Mouse (Mus musculus) CD8-positive naive resting alpha-beta T cell, adult 2 months (primary cell): Measurements from ENCODE around the gene Fcgr4.
"Not testable (repeated sequence)": the region's sequence is repeated elsewhere in the genome, so short reads cannot be mapped to it uniquely, and the experiment has no call there.

Source experiments
- DNase-seq, 2 experiments: peaks; one replicate each; pipeline ENCODE4 v3.0.0; 2022; ENCODE audit warnings: low read depth in 2 of 2, low spot score in 2 of 2

Fcgr4 gene

GRCm38 (mm10) chr1:171050774-171051173 is 32.1 kb downstream of the Fcgr4 start:
- no peak for DNase-seq

GRCm38 (mm10) chr1:171053305-171053704 is 34.6 kb downstream of the Fcgr4 start:
- DNase-seq = no peak

- no peak for DNase-seq
Observed at GRCm38 (mm10) chr1:171057253-171057652, 38.5 kb downstream of the Fcgr4 start.

GRCm38 (mm10) chr1:171059203-171059602 is 40.5 kb downstream of the Fcgr4 start:
- no peak for DNase-seq

- DNase-seq = no peak
Observed at GRCm38 (mm10) chr1:171060392-171060791, 41.7 kb downstream of the Fcgr4 start.

- DNase-seq = no peak
Observed at GRCm38 (mm10) chr1:171061566-171061965, 42.8 kb downstream of the Fcgr4 start.

- DNase-seq = peak in 1 of 2 experiments; percentile 47
Observed at GRCm38 (mm10) chr1:171063569-171064490, 45.1 kb downstream of the Fcgr4 start.

GRCm38 (mm10) chr1:171064491-171065242 is 45.9 kb downstream of the Fcgr4 start, which contains the start of gene Fcgr3:
Gene Fcgr3 (minus strand): TSS chr1:171064935.
- DNase-seq = peak; percentile 67 to 68

- peak in 1 of 2 experiments; percentile 53 for DNase-seq
Observed at GRCm38 (mm10) chr1:171065243-171065587, 46.5 kb downstream of the Fcgr4 start.

- peak in 1 of 2 experiments; percentile 42 for DNase-seq
Observed at GRCm38 (mm10) chr1:171065768-171066167, 47.0 kb downstream of the Fcgr4 start.

GRCm38 (mm10) chr1:171066583-171066982 is 47.9 kb downstream of the Fcgr4 start:
- DNase-seq = not testable (repeated sequence)

GRCm38 (mm10) chr1:171067928-171068327 is 49.2 kb downstream of the Fcgr4 start:
- DNase-seq = not testable (repeated sequence)

GRCm38 (mm10) chr1:171069508-171069907 is 50.8 kb downstream of the Fcgr4 start:
- DNase-seq = not testable (repeated sequence)

- not testable (repeated sequence) for DNase-seq
Observed at GRCm38 (mm10) chr1:171070879-171071278, 52.2 kb downstream of the Fcgr4 start.

- not testable (repeated sequence) for DNase-seq
Observed at GRCm38 (mm10) chr1:171071726-171072125, 53.0 kb downstream of the Fcgr4 start.

GRCm38 (mm10) chr1:171072217-171072616 is 53.5 kb downstream of the Fcgr4 start:
- DNase-seq = not testable (repeated sequence)

- DNase-seq = not testable (repeated sequence)
Observed at GRCm38 (mm10) chr1:171074283-171074682, 55.6 kb downstream of the Fcgr4 start.

GRCm38 (mm10) chr1:171076176-171076575 is 57.5 kb downstream of the Fcgr4 start:
- not testable (repeated sequence) for DNase-seq

- not testable (repeated sequence) for DNase-seq
Observed at GRCm38 (mm10) chr1:171077192-171077591, 58.5 kb downstream of the Fcgr4 start.

- not testable (repeated sequence) for DNase-seq
Observed at GRCm38 (mm10) chr1:171077955-171078354, 59.2 kb downstream of the Fcgr4 start.

- not testable (repeated sequence) for DNase-seq
Observed at GRCm38 (mm10) chr1:171078419-171078818, 59.7 kb downstream of the Fcgr4 start.

GRCm38 (mm10) chr1:171079345-171079744 is 60.6 kb downstream of the Fcgr4 start:
- not testable (repeated sequence) for DNase-seq
